Mouse (Mus musculus) liver, embryonic 12.5 days (tissue): ENCODE measurements around the gene Gucd1. TPM values are rescaled to one million over a fixed set of nuclear protein-coding genes. Genes with fewer than 3 reads are reported as not detected.
"Not testable (repeated sequence)": the region's sequence is repeated elsewhere in the genome, so short reads cannot be mapped to it uniquely, and the experiment has no call there.

Source experiments
- ATAC-seq: fragments of 200-750 bp; cut with Nextera tagmentation; 2 replicates; pipeline ENCODE4 v1.8.0; 2017; ENCODE audit warnings: moderate number of reproducible peaks, mild to moderate bottlenecking, moderate library complexity
- H3K27ac ChIP-seq: fragments of 300-500 bp; sonication (generic); 2 replicates; pipeline ENCODE4 v1.5.1; 2016; ENCODE audit warnings: mild to moderate bottlenecking
- H3K27me3 ChIP-seq: fragments of 300-500 bp; sonication (generic); replicated peaks from 2 replicates; pipeline ENCODE4 v1.6.1; 2016; ENCODE audit warnings: mild to moderate bottlenecking, moderate library complexity
- H3K36me3 ChIP-seq: fragments of 300-500 bp; sonication (generic); 2 replicates; pipeline ENCODE4 v1.6.1; 2016; ENCODE audit warnings: mild to moderate bottlenecking, moderate library complexity
- H3K4me1 ChIP-seq: fragments of 300-500 bp; sonication (generic); 2 replicates; pipeline ENCODE4 v1.6.1; 2016
- H3K4me2 ChIP-seq: fragments of 300-500 bp; sonication (generic); 2 replicates; pipeline ENCODE4 v1.6.1; 2016; ENCODE audit warnings: mild to moderate bottlenecking, moderate library complexity
- H3K4me3 ChIP-seq: fragments of 300-500 bp; sonication (generic); 2 replicates; pipeline ENCODE4 v1.5.1; 2016; ENCODE audit warnings: mild to moderate bottlenecking, moderate library complexity
- H3K9ac ChIP-seq: fragments of 300-500 bp; sonication (generic); 2 replicates; pipeline ENCODE4 v1.6.1; 2016; ENCODE audit warnings: mild to moderate bottlenecking, moderate library complexity
- H3K9me3 ChIP-seq: fragments of 300-500 bp; sonication (generic); replicated peaks from 2 replicates; pipeline ENCODE4 v1.6.1; 2016; ENCODE audit warnings: mild to moderate bottlenecking, moderate library complexity
- WGBS: fragments of 180-500 bp; shearing (Covaris S2); methylation state at CpG from one replicate; pipeline ENCODE4 v1.1.7; 2016; ENCODE audit not compliant: insufficient replicate concordance; 5-methylcytosine and 5-hydroxymethylcytosine counted together
- polyA plus RNA-seq: library from polyadenylated mRNA; unstranded; fragments of >200 nt; fragmentation: Nextera tagmentation; extraction: Ambion mirVana; gene quantifications from 2 replicates; pipeline ENCODE4 v1.2.1, GENCODE M21; 2016

The Gucd1 gene
- polyA plus RNA-seq, 1 experiment from 2014 or later: 50.5 TPM

- Histone ChIP-seq H3K36me3 (peaks cover 48% of the 10 kb centered on the region), H3K27me3 (no peaks in the 10 kb centered on the region), H3K27ac (peak overlapping the region; percentile 98), H3K4me3 (peak overlapping the region; percentile 97), H3K9ac (peak overlapping the region; percentile 98), H3K4me1 (peaks cover 56% of the 10 kb centered on the region), H3K9me3 (no peaks in the 10 kb centered on the region), H3K4me2 (peak overlapping the region; percentile 93)
- 14% methylated on average over 7 of the region's 7 CpGs for WGBS
- peak; percentile 17; the same call in 1 of the 2 replicates for ATAC-seq
Observed at GRCm38 (mm10) chr10:75514361-75514760, 3.4 kb downstream of the Gucd1 start.

GRCm38 (mm10) chr10:75513306-75514067 lies 4.3 kb downstream of the Gucd1 start:
- H3K27ac ChIP-seq: peak overlapping the region; percentile 98
- ATAC-seq: no peak
- no peaks in the 10 kb centered on the region for H3K9me3 ChIP-seq
- WGBS: 66% methylated on average over 8 of the region's 8 CpGs
- H3K36me3 ChIP-seq: peaks cover 52% of the 10 kb centered on the region
- H3K4me3 ChIP-seq: peak overlapping the region; percentile 97
- peak overlapping the region; percentile 93 for H3K4me2 ChIP-seq
- H3K9ac ChIP-seq: peak overlapping the region; percentile 98
- H3K27me3 ChIP-seq: no peaks in the 10 kb centered on the region
- peaks cover 47% of the 10 kb centered on the region for H3K4me1 ChIP-seq

DNA sequence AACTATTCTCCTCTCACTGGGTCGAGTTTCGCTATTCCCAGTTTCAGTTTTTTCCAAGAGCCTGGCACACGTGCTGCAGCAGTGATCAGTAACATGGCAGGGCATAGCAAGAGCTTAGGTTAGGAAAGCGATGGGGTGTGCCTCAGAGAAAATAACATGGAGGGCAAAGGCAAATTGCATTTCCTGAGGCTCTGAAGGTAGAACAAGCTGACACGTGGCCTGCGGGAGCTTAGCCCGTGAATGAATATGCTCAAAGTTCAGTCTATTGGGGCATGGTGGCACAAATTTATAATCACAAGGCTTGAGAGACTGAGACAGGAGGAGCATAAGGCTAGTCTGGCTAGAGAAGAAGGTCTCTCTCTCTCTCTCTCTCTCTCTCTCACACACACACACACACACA lies 5.0 kb downstream of the Gucd1 start:
- peaks cover 46% of the 10 kb centered on the region for H3K4me1 ChIP-seq
- H3K4me2 ChIP-seq: peak overlapping the region; percentile 93; the same call in 1 of the 2 replicates
- WGBS: 89% methylated on average over 7 of the region's 7 CpGs
- H3K27ac ChIP-seq: peak overlapping the region; percentile 98; the same call in 1 of the 2 replicates
- H3K9me3 ChIP-seq: no peaks in the 10 kb centered on the region
- H3K9ac ChIP-seq: peak overlapping the region; percentile 98; the same call in 1 of the 2 replicates
- peaks cover 59% of the 10 kb centered on the region for H3K36me3 ChIP-seq
- H3K27me3 ChIP-seq: no peaks in the 10 kb centered on the region
- ATAC-seq: no peak
- peak overlapping the region; percentile 97; the same call in 1 of the 2 replicates for H3K4me3 ChIP-seq

DNA sequence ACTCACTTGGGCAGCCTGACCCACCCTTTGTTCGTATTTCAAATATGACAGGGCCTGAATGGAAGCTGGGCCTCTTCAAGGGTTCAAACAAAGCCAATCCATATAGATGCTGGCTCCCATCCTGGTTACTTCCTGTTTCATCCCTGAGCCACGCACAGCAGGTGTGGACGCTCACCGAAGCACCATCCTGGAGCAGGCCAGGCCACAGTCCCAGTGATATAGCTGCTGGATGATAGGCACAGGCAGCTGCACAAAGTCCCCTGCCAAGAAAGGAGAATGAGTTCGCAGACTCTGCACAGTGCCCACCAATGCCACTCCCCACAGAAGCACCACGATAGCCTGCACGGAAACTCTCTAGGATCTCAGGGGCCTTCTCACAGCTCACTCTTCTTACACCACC lies 5.9 kb downstream of the Gucd1 start:
- peaks cover 46% of the 10 kb centered on the region for H3K4me1 ChIP-seq
- ATAC-seq: no peak
- no peak overlapping the region for H3K9ac ChIP-seq
- H3K4me2 ChIP-seq: no peak overlapping the region
- H3K4me3 ChIP-seq: no peak overlapping the region
- no peak overlapping the region for H3K27ac ChIP-seq
- no peaks in the 10 kb centered on the region for H3K27me3 ChIP-seq
- peaks cover 68% of the 10 kb centered on the region for H3K36me3 ChIP-seq
- H3K9me3 ChIP-seq: no peaks in the 10 kb centered on the region
- 91% methylated on average over 7 of the region's 7 CpGs for WGBS

GRCm38 (mm10) chr10:75511060-75511459 lies 6.7 kb downstream of the Gucd1 start:
- peaks cover 77% of the 10 kb centered on the region for H3K36me3 ChIP-seq
- H3K9me3 ChIP-seq: no peaks in the 10 kb centered on the region

GRCm38 (mm10) chr10:75510446-75510845 lies 7.3 kb downstream of the Gucd1 start:
- H3K27ac ChIP-seq: no peak overlapping the region
- H3K9ac ChIP-seq: no peak overlapping the region
- peaks cover 77% of the 10 kb centered on the region for H3K36me3 ChIP-seq
- no peaks in the 10 kb centered on the region for H3K27me3 ChIP-seq
- peaks cover 36% of the 10 kb centered on the region for H3K4me1 ChIP-seq
- H3K4me3 ChIP-seq: no peak overlapping the region
- H3K4me2 ChIP-seq: no peak overlapping the region
- ATAC-seq: no peak
- H3K9me3 ChIP-seq: no peaks in the 10 kb centered on the region
- WGBS: 93% methylated on average over 7 of the region's 7 CpGs

More at GRCm38 (mm10) chr10:75511060-75511459, 6.7 kb downstream of the Gucd1 start:
- ATAC-seq: no peak
- Histone ChIP-seq H3K27ac (no peak overlapping the region), H3K4me1 (peaks cover 42% of the 10 kb centered on the region), H3K4me3 (no peak overlapping the region), H3K4me2 (no peak overlapping the region), H3K27me3 (no peaks in the 10 kb centered on the region), H3K9ac (no peak overlapping the region)
- 92% methylated on average over 9 of the region's 9 CpGs for WGBS

- H3K4me2 ChIP-seq, ATAC-seq, H3K4me3 ChIP-seq, H3K27ac ChIP-seq, H3K9me3 ChIP-seq, H3K27me3 ChIP-seq, H3K9ac ChIP-seq: not testable (repeated sequence)
- Histone ChIP-seq H3K36me3 (peaks cover 78% of the 10 kb centered on the region), H3K4me1 (peaks cover 12% of the 10 kb centered on the region)
- 74% methylated on average over 3 of the region's 3 CpGs for WGBS
Observed at GRCm38 (mm10) chr10:75505928-75506327, 11.8 kb downstream of the Gucd1 start.

GRCm38 (mm10) chr10:75505130-75505495 lies 12.7 kb downstream of the Gucd1 start:
- ATAC-seq: no peak
- H3K27me3 ChIP-seq: no peaks in the 10 kb centered on the region
- peak overlapping the region; percentile 74 for H3K27ac ChIP-seq
- no peak overlapping the region for H3K4me3 ChIP-seq
- H3K9me3 ChIP-seq: no peaks in the 10 kb centered on the region
- 59% methylated on average over 3 of the region's 3 CpGs for WGBS
- peaks cover 20% of the 10 kb centered on the region for H3K4me1 ChIP-seq
- H3K4me2 ChIP-seq: no peak overlapping the region
- H3K36me3 ChIP-seq: peaks cover 70% of the 10 kb centered on the region
- no peak overlapping the region for H3K9ac ChIP-seq

DNA sequence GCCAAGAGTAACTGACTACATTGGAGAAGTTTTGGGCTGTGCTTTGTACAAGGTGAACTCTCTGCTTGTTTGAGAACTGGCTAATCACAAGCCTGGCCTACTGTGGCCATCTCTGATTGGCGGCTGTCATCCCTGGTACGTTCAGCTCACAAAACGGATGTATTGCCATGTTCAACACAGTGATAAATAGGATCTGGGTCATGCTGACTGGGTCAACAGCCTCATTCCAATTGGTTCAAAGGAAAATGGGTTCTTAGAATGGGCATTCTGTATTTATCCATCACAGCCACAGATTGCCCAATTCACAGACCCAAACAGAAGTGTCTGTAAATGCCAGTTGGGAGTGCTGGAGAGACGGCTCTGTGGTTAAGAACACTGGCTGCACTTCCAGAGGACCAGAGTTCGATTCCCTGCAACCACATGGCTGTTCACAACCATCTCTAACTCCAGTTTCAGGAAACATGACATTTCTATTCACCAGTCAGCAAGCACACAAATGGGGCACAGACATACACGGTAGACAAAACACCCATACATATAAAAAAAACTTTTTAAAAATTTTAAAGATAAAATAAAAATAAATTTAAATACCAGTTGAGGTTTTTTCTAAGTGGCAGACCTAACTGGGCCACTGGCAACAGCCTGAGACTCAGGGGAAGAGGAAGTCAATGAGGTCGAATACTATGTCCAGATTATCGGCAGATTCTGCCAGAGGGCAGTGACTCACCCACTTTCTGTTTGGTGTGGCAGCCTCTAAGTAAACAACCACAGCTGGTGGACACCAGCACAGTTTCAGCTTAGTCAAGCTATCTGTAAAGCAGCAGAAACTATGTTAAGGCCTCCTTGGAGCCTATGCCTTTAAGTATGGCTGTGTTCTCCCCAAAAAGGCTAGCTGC lies 13.3 kb downstream of the Gucd1 start:
- peaks cover 24% of the 10 kb centered on the region for H3K4me1 ChIP-seq
- H3K9ac ChIP-seq: no peak overlapping the region
- WGBS: 60% methylated on average over 8 of the region's 8 CpGs
- H3K27me3 ChIP-seq: no peaks in the 10 kb centered on the region
- peak; percentile 52 for ATAC-seq
- H3K9me3 ChIP-seq: no peaks in the 10 kb centered on the region
- no peak overlapping the region for H3K4me2 ChIP-seq
- no peak overlapping the region for H3K4me3 ChIP-seq
- peak overlapping the region; percentile 74 for H3K27ac ChIP-seq
- peaks cover 63% of the 10 kb centered on the region for H3K36me3 ChIP-seq

DNA sequence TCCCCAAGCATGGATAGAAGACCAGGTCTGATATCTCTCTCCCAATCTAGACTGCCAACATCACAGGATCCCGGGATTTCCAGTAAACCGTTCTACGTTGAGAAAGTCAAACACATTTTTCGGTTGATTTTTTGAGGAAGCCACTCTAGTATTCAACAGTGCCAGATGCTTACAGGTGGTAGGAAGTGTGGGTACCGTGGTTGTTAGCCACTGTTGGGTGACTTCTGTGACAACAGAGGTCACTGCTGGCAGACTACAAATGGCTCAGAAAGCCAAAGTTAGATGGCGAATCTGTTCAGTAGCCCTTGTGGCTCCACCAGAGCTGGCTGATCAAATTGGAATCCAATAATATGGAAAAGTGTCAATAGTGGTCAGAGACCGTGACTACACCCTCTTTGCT lies 14.1 kb downstream of the Gucd1 start:
- peaks cover 55% of the 10 kb centered on the region for H3K36me3 ChIP-seq

DNA sequence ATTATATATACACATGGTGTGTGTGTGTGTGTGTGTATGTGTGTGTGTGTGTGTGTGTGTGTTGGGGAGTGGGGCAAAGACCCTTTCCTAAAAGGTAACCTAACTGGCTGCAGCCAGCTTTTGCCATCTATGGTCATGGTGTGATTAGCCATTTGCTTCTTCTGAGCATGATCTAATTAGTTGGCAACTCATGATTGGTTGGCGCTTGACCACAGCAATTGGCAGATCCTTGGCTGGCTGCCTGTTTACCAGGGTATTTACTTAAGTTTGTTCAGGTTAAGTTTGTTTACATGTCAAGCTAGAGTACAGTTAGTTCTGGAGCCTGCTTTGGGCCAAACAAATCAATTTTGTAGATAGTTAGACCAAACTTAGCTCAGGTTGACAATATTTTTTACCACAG lies 16.1 kb downstream of the Gucd1 start:
- no peak overlapping the region for H3K27ac ChIP-seq
- H3K9me3 ChIP-seq: no peaks in the 10 kb centered on the region
- no peaks in the 10 kb centered on the region for H3K27me3 ChIP-seq
- peaks cover 24% of the 10 kb centered on the region for H3K4me1 ChIP-seq
- no peak overlapping the region for H3K4me3 ChIP-seq
- no peak overlapping the region for H3K9ac ChIP-seq
- 85% methylated on average over 1 of the region's 1 CpGs for WGBS
- no peak overlapping the region for H3K4me2 ChIP-seq
- no peak for ATAC-seq
- H3K36me3 ChIP-seq: peaks cover 35% of the 10 kb centered on the region

More for the DNA sequence above, 14.1 kb downstream of the Gucd1 start:
- H3K4me1 ChIP-seq: peaks cover 24% of the 10 kb centered on the region
- no peak for ATAC-seq
- H3K27me3 ChIP-seq: no peaks in the 10 kb centered on the region
- no peak overlapping the region for H3K4me2 ChIP-seq
- no peak overlapping the region for H3K27ac ChIP-seq
- WGBS: 77% methylated on average over 7 of the region's 7 CpGs
- no peak overlapping the region for H3K9ac ChIP-seq
- no peaks in the 10 kb centered on the region for H3K9me3 ChIP-seq
- no peak overlapping the region for H3K4me3 ChIP-seq

DNA sequence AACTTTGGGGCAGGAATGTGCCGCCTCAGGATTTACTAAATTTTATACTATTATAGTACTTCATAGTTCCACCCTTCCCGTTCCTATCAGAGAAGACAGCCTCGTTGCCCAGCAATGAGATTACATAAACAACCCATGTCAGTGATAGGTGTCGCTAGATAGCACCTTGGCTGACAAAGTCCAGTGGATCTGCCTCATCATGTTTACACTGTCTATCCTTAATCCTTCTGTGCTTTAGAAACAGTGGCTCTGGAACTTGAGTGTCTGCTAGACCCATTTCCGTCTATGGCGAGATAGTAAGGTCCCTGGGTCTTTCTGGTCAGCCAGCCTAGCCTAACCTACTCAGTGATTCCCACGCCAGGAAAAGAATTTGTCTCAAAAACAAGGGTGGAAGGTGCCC lies 17.4 kb downstream of the Gucd1 start:
- WGBS: 38% methylated on average over 7 of the region's 7 CpGs
- H3K4me1 ChIP-seq: peaks cover 29% of the 10 kb centered on the region
- H3K4me2 ChIP-seq: peak overlapping the region; percentile 45
- no peak overlapping the region for H3K9ac ChIP-seq
- H3K9me3 ChIP-seq: no peaks in the 10 kb centered on the region
- H3K36me3 ChIP-seq: peaks cover 28% of the 10 kb centered on the region; the same call in 1 of the 2 replicates
- H3K27me3 ChIP-seq: no peaks in the 10 kb centered on the region
- H3K27ac ChIP-seq: peak overlapping the region; percentile 64; the same call in 1 of the 2 replicates
- ATAC-seq: peak; percentile 81
- H3K4me3 ChIP-seq: no peak overlapping the region
